Mouse (Mus musculus): Measurements from ENCODE around the gene Lrrc42.

Gene Lrrc42

GRCm38 (mm10) chr4:107253125-107254091 is at the start of gene Lrrc42, which contains the start of gene Hspb11:
Gene Lrrc42, minus strand, starts transcription at chr4:107253532.
Gene Hspb11, plus strand, starts transcription at chr4:107253593.
- in situ Hi-C loops (cut with MboI), result no loop called here

DNA sequence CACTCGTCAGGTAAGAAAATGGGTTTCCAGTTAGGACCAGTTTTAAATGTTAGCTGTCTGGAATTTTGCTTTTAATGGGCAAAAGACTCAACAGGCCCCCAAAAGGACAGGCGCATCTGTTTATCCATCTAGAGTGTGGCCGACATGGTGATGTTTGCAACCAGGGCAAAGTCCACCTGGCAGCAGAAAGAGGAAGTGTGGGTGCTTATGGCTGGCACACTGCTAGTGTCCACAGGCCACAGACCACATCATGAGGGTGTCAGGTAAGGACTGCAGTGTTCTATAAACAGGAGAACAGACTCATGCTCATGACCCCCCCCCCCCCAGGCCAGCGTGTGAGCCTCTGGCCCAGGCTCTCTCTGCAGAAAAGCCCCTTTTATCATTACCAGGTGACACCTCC is 49.5 kb upstream of the Lrrc42 start:
- in situ Hi-C loops (cut with MboI), result no loop called here

- in situ Hi-C loops (cut with MboI), result no loop called here
Measured at GRCm38 (mm10) chr4:107302221-107302620, 48.9 kb upstream of the Lrrc42 start.

GRCm38 (mm10) chr4:107300902-107301555 is 47.7 kb upstream of the Lrrc42 start:
- in situ Hi-C loops (cut with MboI), result no loop called here

GRCm38 (mm10) chr4:107300371-107300770 is 47.0 kb upstream of the Lrrc42 start:
- in situ Hi-C loops (cut with MboI), result no loop called here

DNA sequence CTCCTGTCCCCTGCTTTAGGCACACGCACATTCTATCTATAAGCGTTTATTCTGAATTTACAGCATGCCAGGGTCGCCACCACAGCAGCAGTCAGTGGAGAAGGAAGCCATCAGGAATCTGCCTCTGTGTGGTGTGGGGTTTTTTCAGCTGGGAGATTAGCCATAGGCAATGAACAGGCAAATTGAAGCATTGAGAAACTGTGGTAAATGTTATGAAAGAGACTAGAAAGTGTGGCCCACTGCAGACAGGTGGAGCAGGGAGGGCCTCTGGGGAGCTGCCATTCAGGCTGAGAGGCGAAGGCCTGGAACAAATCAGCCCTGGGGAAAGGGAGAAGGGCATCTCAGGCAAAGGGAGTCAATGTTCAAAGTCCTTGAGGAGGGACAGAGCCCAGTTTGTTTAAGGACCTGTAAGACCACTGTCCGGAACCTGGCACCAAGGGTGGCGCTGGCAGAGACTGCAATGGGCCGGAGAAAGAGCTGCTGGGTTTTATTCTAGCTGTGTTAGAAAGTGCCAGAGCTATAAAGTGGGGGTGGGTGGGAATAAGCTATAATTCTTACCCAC is 46.5 kb upstream of the Lrrc42 start:
- in situ Hi-C loops (cut with MboI), result no loop called here

GRCm38 (mm10) chr4:107298071-107298606 is 44.8 kb upstream of the Lrrc42 start:
- in situ Hi-C loops (cut with MboI), result no loop called here

DNA sequence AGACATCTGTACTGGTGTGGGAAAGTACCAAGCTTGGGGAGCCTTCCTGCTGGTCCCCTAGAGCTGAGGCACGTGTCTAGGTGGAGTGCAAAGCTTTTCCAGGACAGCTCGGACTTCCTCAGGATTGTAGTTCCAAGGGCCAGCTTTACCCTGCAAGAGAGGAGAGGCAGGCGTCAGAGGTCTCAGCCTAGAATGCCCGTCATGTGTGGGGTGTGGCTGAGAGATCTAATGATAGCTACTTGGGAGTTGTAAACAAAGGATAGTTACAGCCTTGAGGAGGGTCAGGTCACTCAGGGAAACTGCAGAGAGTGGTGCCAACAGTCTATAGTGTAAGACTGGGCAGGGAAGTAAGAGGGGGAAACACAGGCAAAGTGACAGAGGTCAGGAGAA is 38.9 kb upstream of the Lrrc42 start:
- in situ Hi-C loops (cut with MboI), result no loop called here

- in situ Hi-C loops (cut with MboI), result no loop called here
Measured at GRCm38 (mm10) chr4:107291611-107292272, 38.4 kb upstream of the Lrrc42 start.

DNA sequence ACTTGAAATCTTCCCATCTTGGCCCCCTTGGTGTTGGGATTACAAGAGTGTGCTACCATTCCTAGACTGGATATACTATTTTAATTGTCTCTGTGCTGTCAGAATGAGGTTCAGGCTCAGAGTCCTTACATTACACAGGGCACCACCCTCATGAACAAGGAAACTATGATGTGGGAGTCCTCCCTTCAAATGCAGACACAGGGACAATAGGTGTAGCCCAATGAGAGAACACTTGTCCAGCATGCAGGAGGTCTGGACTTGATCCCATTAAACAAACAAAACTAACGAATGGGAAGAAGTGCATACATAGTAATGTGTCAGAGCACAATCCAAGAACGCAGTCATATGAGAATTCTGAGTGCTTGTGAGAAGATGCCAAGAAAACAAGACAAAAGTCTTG is 34.2 kb upstream of the Lrrc42 start:
- in situ Hi-C loops (cut with MboI), result no loop called here

DNA sequence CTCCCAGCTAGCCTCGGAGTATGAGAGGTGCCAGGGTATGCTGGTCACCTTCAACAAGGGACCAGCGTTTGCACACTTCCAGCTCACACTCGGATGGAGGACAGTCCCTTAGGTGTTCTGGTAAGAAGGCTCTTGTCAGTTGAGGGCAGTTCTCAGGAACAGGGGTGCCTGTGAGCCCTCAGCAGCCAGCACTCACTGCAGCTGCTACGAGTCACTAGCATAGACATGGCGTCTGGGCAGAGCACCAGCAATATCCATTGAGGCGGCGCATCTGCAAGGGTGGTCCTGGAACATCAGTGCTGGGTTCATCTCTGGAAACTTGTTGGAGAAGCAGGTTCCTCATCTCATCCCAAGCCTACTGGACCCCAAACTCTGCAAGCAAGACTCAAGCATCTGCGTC is 33.1 kb upstream of the Lrrc42 start:
- in situ Hi-C loops (cut with MboI), result no loop called here

- in situ Hi-C loops (cut with MboI), result no loop called here
Measured at GRCm38 (mm10) chr4:107285446-107286200, 32.3 kb upstream of the Lrrc42 start.

- in situ Hi-C loops (cut with MboI), result no loop called here
Measured at GRCm38 (mm10) chr4:107280843-107281475, 27.6 kb upstream of the Lrrc42 start.

DNA sequence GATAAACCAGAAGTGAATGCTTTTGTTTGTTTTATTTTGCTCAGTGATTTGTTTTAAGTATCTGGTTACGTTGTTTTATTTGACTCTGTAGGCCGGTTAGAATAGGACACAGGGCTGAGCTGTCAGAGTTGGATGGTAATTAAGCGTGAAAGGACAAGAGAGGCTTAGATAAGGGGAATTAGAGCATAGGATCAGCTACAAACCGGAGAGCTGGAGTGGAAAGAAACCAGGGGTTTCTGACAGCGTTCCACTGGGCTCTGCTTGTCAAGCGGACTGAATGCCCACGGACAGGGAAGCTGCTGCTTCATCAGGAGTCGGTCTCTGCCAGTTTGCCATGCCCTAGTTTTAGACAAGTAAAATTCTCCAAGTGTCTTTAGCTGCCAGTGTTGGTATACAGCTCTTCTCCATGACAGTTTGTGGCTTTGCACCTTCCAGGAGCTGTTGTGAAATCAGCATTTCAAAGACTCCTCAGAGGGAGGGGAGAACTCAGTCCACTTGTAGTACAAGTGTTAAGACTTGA is 24.9 kb upstream of the Lrrc42 start:
- in situ Hi-C loops (cut with MboI), result no loop called here

GRCm38 (mm10) chr4:107274511-107274910 is 21.2 kb upstream of the Lrrc42 start:
- in situ Hi-C loops (cut with MboI), result no loop called here

- in situ Hi-C loops (cut with MboI), result no loop called here
Measured at GRCm38 (mm10) chr4:107273683-107274082, 20.4 kb upstream of the Lrrc42 start.

GRCm38 (mm10) chr4:107260001-107260400 is 6.7 kb upstream of the Lrrc42 start:
- in situ Hi-C loops (cut with MboI), result no loop called here

DNA sequence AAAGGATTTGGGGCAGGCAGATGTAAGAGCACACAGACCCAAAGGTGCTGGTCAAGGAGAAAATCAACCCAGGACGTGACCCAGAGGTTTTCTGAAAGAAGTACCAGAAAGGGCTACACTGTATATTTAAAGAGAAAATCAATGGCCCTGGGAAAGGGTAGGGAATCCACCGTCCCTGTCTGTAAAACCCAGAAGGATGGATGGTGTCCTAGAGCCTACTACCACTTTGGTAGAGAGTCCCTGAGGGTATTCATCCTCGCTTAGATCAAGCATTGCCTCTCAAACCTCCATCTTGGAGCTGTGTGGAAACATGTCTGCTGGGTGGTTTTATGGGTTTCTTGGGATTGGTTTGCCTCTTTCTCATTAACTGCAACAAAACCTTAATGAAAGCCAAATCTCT is 1.1 kb upstream of the Lrrc42 start:
- in situ Hi-C loops (cut with MboI), result no loop called here

- in situ Hi-C loops (cut with MboI), result no loop called here
Measured at GRCm38 (mm10) chr4:107252522-107252921, 810 bp downstream of the Lrrc42 start.

DNA sequence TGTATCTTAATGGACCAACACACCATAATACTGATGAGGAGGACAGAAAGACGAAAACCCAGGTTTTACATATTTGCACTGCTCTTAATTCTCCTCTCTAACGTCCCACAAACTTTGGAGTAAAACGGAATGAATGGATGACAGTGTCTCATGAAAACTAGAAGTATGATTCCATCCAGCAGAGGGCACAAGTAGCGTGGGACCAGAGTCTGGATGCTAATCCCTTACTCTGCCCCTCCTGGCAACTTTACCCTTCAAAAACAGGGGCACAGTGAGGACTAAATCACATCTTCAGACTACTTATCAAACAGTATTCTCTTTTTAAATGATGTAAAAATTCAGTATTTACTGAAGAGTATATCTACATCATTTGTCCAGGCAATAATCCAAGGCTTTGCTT is 2.8 kb downstream of the Lrrc42 start:
- in situ Hi-C loops (cut with MboI), result no loop called here
